Mouse (Mus musculus): ENCODE measurements around the gene Elf2. TPM values are rescaled to one million over a fixed set of nuclear protein-coding genes. Genes with fewer than 3 reads are reported as not detected.
A peak's percentile ranks its signal among the peaks of the same experiment; 100 is the strongest.

Gene Elf2
- polyA plus RNA-seq, 1 experiment, result 46.1 TPM

DNA sequence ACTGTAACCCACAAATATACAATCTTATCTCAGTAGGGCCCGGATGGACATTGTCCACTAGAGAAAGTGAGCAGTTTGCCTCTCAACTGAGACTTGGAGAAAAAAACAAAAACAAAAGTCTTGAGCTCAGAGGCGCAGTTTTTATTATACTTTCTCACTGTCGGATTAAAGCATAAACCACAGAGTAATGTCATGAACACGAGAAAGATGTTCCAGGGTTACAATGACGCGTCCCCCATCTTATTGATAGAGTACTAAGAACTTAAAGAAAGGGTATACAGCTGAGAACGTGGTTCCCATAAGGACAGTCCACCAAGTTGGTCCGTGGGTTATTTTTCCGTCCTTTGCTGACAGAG is 1.1 kb downstream of the Elf2 start:
- H3K4me1 ChIP-seq (ENCODE audit: control insufficient read depth, insufficient read depth, low read length), result peaks cover 4% of the 10 kb centered on the region
- peak overlapping the region; percentile 73 for H3K4me3 ChIP-seq (replicated peaks; ENCODE audit: extremely low read depth, low read depth, low read length)
- no peak for TF ChIP-seq CTCF (IDR thresholded peaks at IDR 0.05; ENCODE audit: insufficient read depth, low read length)
- DNase-seq, result no peak
- WGBS, result 3% methylated on average over 9 of the region's 9 CpGs

GRCm38 (mm10) chr3:51335378-51335777 is 5.1 kb downstream of the Elf2 start:
- DNase-seq, result no peak
- TF ChIP-seq POLR2A (IDR thresholded peaks at IDR 0.05; ENCODE audit: borderline replicate concordance, extremely low read depth, low read depth, low read length) (no peak), CTCF (IDR thresholded peaks at IDR 0.05; ENCODE audit: insufficient read depth, low read length) (no peak)
- 59% methylated on average over 8 of the region's 8 CpGs for WGBS

DNA sequence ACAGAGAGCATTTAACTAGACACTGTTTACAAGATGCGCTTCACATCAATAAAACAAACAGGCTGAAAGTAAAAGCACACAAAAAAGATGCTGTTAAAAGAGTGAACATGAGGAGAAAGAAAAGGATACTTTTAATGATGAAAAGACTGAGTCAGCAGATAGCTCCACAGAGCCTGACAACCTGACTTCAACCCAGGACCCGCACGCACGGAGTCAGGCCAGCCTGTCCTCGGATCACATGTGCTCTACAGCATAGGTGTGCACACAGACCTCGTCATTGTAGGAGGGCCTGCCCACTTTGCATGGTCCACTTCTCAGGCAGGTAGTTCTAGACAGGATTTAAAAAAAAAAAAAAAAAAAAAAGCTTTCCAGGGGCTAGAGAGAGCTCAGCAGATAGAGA is 6.5 kb downstream of the Elf2 start:
- DNase-seq, result no peak
- Histone ChIP-seq H3K4me1 (ENCODE audit: control insufficient read depth, insufficient read depth, low read length) (peaks cover 10% of the 10 kb centered on the region), H3K4me3 (replicated peaks; ENCODE audit: extremely low read depth, low read depth, low read length) (no peak overlapping the region)
- WGBS, result 63% methylated on average over 6 of the region's 6 CpGs
- TF ChIP-seq POLR2A (IDR thresholded peaks at IDR 0.05; ENCODE audit: borderline replicate concordance, extremely low read depth, low read depth, low read length), result no peak
- no peak for TF ChIP-seq CTCF (IDR thresholded peaks at IDR 0.05; ENCODE audit: insufficient read depth, low read length)

More at GRCm38 (mm10) chr3:51335378-51335777, 5.1 kb downstream of the Elf2 start:
- Histone ChIP-seq H3K4me3 (replicated peaks; ENCODE audit: extremely low read depth, low read depth, low read length) (no peak overlapping the region), H3K4me1 (ENCODE audit: control insufficient read depth, insufficient read depth, low read length) (peaks cover 10% of the 10 kb centered on the region)

- peaks cover 9% of the 10 kb centered on the region for H3K4me1 ChIP-seq (ENCODE audit: control insufficient read depth, insufficient read depth, low read length)
- no peak overlapping the region for H3K4me3 ChIP-seq (replicated peaks; ENCODE audit: extremely low read depth, low read depth, low read length)
- TF ChIP-seq POLR2A (IDR thresholded peaks at IDR 0.05; ENCODE audit: borderline replicate concordance, extremely low read depth, low read depth, low read length) (no peak), CTCF (IDR thresholded peaks at IDR 0.05; ENCODE audit: insufficient read depth, low read length) (no peak)
- DNase-seq, result peak; percentile 38
- WGBS, result 23% methylated on average over 10 of the region's 10 CpGs
Observed at GRCm38 (mm10) chr3:51333234-51333889, 7.1 kb downstream of the Elf2 start.

GRCm38 (mm10) chr3:51330086-51330485 is 10.4 kb downstream of the Elf2 start:
- WGBS, result 88% methylated on average over 14 of the region's 14 CpGs
- DNase-seq, result no peak
- H3K4me1 ChIP-seq (ENCODE audit: control insufficient read depth, insufficient read depth, low read length), result peaks cover 11% of the 10 kb centered on the region
- no peak for TF ChIP-seq CTCF (IDR thresholded peaks at IDR 0.05; ENCODE audit: insufficient read depth, low read length)
- H3K4me3 ChIP-seq (replicated peaks; ENCODE audit: extremely low read depth, low read depth, low read length), result no peak overlapping the region

GRCm38 (mm10) chr3:51328546-51328945 is 11.9 kb downstream of the Elf2 start:
- 75% methylated on average over 12 of the region's 12 CpGs for WGBS
- peaks cover 6% of the 10 kb centered on the region for H3K4me1 ChIP-seq (ENCODE audit: control insufficient read depth, insufficient read depth, low read length)
- DNase-seq, result no peak
- TF ChIP-seq POLR2A (IDR thresholded peaks at IDR 0.05; ENCODE audit: borderline replicate concordance, extremely low read depth, low read depth, low read length) (no peak), CTCF (IDR thresholded peaks at IDR 0.05; ENCODE audit: insufficient read depth, low read length) (no peak)
- no peak overlapping the region for H3K4me3 ChIP-seq (replicated peaks; ENCODE audit: extremely low read depth, low read depth, low read length)

DNA sequence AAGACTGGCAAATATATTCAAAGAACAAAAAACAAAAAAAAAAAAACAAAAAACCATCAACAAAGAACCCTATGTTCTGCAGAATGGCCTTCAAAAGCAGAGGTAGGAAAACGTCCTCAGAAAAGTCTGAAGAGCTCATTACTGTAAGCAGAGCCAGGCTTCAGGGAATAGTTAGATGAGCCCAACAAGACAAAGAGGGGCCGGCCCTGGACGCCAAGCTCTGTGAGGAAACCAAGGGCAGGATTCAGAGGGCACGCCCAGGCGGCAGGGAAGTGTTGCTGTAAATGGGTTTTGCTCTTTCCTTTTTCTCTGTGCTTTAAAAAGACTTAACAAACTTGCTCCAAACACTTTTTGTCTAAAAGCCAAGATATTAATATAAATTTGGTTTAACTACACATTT is 12.6 kb downstream of the Elf2 start:
- TF ChIP-seq POLR2A (IDR thresholded peaks at IDR 0.05; ENCODE audit: borderline replicate concordance, extremely low read depth, low read depth, low read length) (no peak), CTCF (IDR thresholded peaks at IDR 0.05; ENCODE audit: insufficient read depth, low read length) (no peak)
- Histone ChIP-seq H3K4me1 (ENCODE audit: control insufficient read depth, insufficient read depth, low read length) (peaks cover 3% of the 10 kb centered on the region), H3K4me3 (replicated peaks; ENCODE audit: extremely low read depth, low read depth, low read length) (no peak overlapping the region)
- DNase-seq, result no peak
- 40% methylated on average over 5 of the region's 5 CpGs for WGBS

DNA sequence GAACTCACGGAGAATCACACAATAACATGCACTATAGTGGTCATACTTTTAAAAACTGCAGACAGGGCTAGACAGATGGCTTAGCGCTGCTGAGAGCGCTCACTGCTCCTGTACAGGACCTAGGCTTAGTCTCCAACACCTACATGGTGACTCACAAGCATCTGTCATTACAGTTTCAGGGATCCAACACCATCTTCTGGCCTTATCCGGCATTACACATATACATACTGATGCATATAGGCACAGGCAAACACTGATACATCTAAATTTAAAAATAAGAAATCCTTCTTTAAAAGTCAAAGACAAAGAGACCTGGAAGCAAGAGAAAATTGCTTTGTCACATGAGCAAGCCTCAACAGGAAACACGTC is 13.1 kb downstream of the Elf2 start:
- no peak for DNase-seq
- WGBS, result 80% methylated on average over 5 of the region's 5 CpGs
- Histone ChIP-seq H3K4me1 (ENCODE audit: control insufficient read depth, insufficient read depth, low read length) (peaks cover 3% of the 10 kb centered on the region), H3K4me3 (replicated peaks; ENCODE audit: extremely low read depth, low read depth, low read length) (no peak overlapping the region)
- TF ChIP-seq CTCF (IDR thresholded peaks at IDR 0.05; ENCODE audit: insufficient read depth, low read length) (no peak), POLR2A (IDR thresholded peaks at IDR 0.05; ENCODE audit: borderline replicate concordance, extremely low read depth, low read depth, low read length) (no peak)

DNA sequence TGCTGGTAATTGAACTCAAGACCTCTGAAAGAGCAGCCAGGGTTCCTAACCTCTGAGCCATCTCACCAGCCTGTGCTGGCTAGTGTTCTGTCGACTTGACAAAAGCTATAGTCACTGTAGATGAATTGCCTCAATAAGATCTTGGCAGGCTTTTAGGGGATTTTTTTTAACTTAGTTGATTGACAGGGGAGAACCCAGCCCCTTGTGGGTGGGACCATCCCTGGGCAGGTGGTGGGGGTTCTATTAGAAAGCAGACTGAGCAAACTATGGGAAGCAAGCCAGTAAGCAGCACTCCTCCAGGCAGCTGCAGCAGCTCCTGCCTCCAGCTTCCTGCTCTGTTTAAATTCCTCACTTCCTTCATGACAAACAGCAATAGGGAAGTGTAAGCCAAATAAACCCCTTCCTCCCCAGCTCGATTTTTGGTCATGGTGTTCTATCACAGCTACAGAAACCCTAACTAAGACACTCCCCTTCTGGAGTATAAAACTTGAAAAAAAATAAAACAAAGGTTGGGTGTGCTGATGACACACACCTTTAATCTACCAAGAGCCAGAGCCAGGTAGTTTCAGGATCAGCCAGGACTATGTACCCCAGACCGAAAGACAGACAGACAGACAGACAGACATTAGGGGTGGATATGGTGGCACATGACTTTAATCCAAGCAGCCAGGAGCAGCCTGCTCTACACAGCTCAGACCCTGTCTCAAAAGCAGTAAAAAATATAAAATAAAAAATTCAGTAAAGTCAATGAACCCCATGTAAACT is 13.6 kb downstream of the Elf2 start:
- Histone ChIP-seq H3K4me3 (replicated peaks; ENCODE audit: extremely low read depth, low read depth, low read length) (no peak overlapping the region), H3K4me1 (ENCODE audit: control insufficient read depth, insufficient read depth, low read length) (peaks cover 3% of the 10 kb centered on the region)
- WGBS, result 37% methylated on average over 3 of the region's 3 CpGs
- peak; percentile 32 for DNase-seq
- TF ChIP-seq POLR2A (IDR thresholded peaks at IDR 0.05; ENCODE audit: borderline replicate concordance, extremely low read depth, low read depth, low read length) (no peak), CTCF (IDR thresholded peaks at IDR 0.05; ENCODE audit: insufficient read depth, low read length) (no peak)

DNA sequence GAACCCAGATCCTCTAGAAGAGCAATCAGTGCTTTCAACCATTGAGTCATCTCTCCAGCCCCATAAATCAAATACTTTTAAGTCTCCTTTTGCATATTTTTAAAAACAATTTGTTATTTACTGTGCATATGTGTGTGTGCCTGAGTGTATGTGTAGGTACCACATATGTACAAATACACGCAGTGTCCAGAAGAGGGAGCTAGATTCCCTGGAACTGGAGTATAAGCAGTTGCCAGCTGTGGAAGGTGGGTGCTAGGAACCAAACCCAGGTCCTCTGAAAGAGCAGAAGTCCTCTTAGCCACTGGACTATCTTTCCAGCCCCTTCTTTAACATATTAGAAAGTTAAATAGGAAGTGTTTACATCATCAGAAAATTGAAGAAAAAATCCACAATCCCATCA is 15.0 kb downstream of the Elf2 start:
- WGBS, result 81% methylated on average over 1 of the region's 1 CpGs
- Histone ChIP-seq H3K4me3 (replicated peaks; ENCODE audit: extremely low read depth, low read depth, low read length) (no peak overlapping the region), H3K4me1 (ENCODE audit: control insufficient read depth, insufficient read depth, low read length) (peaks cover 3% of the 10 kb centered on the region)
- no peak for DNase-seq
- TF ChIP-seq CTCF (IDR thresholded peaks at IDR 0.05; ENCODE audit: insufficient read depth, low read length), result no peak
- TF ChIP-seq POLR2A (IDR thresholded peaks at IDR 0.05; ENCODE audit: borderline replicate concordance, extremely low read depth, low read depth, low read length), result no peak
